Mouse (Mus musculus): ENCODE measurements around the gene Lipc.

DNA sequence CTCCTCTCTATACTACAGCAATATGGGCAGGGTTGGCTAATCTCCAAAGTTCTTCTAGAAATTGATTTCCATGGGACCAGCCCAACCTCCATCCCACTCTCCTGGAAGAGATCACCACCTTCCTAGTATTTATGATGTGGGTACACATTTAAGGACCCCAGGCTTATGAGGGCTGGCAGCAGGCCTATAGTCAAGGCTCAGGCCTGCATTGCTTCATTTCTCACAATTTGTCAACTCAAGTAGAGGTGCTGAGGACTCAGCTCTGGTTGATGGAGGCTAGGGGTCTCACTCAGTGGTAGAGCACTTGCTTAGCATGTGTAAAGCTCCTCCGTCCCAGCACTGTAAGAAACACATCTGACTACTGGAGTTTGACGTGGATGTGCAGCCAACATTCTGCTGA lies 27.6 kb upstream of the Lipc start:
- no peak for TF ChIP-seq CTCF (IDR thresholded peaks at IDR 0.05)
- no peak for TF ChIP-seq POLR2A (IDR thresholded peaks at IDR 0.05; ENCODE audit: insufficient read depth, low read depth, low read length)
- no peak for TF ChIP-seq EP300 (IDR thresholded peaks at IDR 0.05; ENCODE audit: insufficient read depth, low read depth, low read length)
